Mouse (Mus musculus) embryonic fibroblast, embryonic 13.5 days (primary cell): ENCODE results near the gene Gm28710. TPM values are rescaled to one million over a fixed set of nuclear protein-coding genes. Genes with fewer than 3 reads are reported as not detected.

Experiments used
- H3K27ac ChIP-seq: 2 replicates; pipeline ENCODE4 v1.5.1; 2012; ENCODE audit warnings: low read length, control low read depth, inconsistent platforms; ENCODE audit not compliant: insufficient read depth
- H3K4me1 ChIP-seq: 2 replicates; pipeline ENCODE4 v1.6.1; 2011; ENCODE audit warnings: low read length; ENCODE audit not compliant: control insufficient read depth, insufficient read depth
- H3K4me3 ChIP-seq: 2 replicates; pipeline ENCODE4 v1.5.1; 2011; ENCODE audit warnings: mild to moderate bottlenecking, control low read depth, low read length; ENCODE audit not compliant: insufficient read depth
- CTCF ChIP-seq: IDR thresholded peaks from 2 replicates; pipeline ENCODE4 v1.5.1; 2011; ENCODE audit warnings: mild to moderate bottlenecking, control low read depth, low read length, moderate library complexity, borderline replicate concordance; ENCODE audit not compliant: insufficient read depth
- POLR2A ChIP-seq: IDR thresholded peaks from 2 replicates; pipeline ENCODE4 v1.6.1; 2011; ENCODE audit warnings: low read depth, mild to moderate bottlenecking, control low read depth, low read length, moderate library complexity
- polyA plus RNA-seq: library from polyadenylated mRNA; stranded (reverse); fragments of >200 nt; gene quantifications from 2 replicates; pipeline ENCODE4 v1.2.4, GENCODE M21; 2011; ENCODE audit warnings: low read depth; ENCODE audit not compliant: missing spikeins, insufficient read length

The Gm28710 gene
- polyA plus RNA-seq, 1 experiment: not detected

DNA sequence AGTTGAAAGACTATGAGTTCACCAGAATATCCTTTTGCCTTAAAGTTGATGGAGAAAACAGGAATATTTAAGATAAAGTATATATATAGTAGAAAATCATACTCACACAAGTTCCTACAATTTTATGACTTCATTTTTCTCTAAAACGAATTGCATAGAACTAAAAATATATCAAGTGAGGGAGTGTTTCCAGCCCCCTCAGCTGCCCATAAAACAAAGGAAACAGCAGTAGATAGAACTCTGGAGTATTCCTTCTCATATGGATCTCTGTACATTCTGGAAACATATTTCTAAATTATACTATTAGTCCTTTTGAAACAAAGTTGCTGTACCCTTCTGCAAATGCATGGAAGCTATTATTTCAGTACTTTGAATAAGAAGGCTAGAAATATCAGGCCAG, 130.9 kb downstream of the Gm28710 start:
- Histone ChIP-seq H3K27ac (no peak overlapping the region), H3K4me1 (no peaks in the 10 kb centered on the region)
- TF ChIP-seq POLR2A (no peak), CTCF (no peak)

More for the DNA sequence above, 130.9 kb downstream of the Gm28710 start:
- no peak overlapping the region for H3K4me3 ChIP-seq

Other genes with a start within 250 kb of the Gm28710 start
- gene Hgf, start 238.3 kb upstream of the Gm28710 start, polyA plus RNA-seq: 17.1 and 18.6 TPM in 2 replicates